Mouse (Mus musculus) cerebellum, adult 2 months (tissue): ENCODE results near the gene Samhd1. TPM values are rescaled to one million over a fixed set of nuclear protein-coding genes. Genes with fewer than 3 reads are reported as not detected.

Experiments
- DNase-seq, 2 experiments: peaks; one replicate each; pipeline ENCODE4 v3.0.0; 2021
- H3K27ac ChIP-seq: fragments of 200-500 bp; 2 replicates; pipeline ENCODE4 v1.5.1; 2012; ENCODE audit warnings: low read length, control low read depth, inconsistent platforms; ENCODE audit not compliant: insufficient read depth
- H3K27me3 ChIP-seq: fragments of 200-500 bp; 2 replicates; pipeline ENCODE4 v1.6.1; 2012; ENCODE audit warnings: inconsistent platforms, mild to moderate bottlenecking, low read length, moderate library complexity; ENCODE audit not compliant: control insufficient read depth, insufficient read depth
- H3K4me1 ChIP-seq: fragments of 200-500 bp; 2 replicates; pipeline ENCODE4 v1.6.1; 2011; ENCODE audit warnings: low read length; ENCODE audit not compliant: control insufficient read depth, insufficient read depth
- H3K4me3 ChIP-seq: fragments of 200-500 bp; replicated peaks from 2 replicates; pipeline ENCODE3; 2011; ENCODE audit warnings: mild to moderate bottlenecking, low read depth, low read length, control low read depth; ENCODE audit not compliant: insufficient read depth
- CTCF ChIP-seq: fragments of 200-500 bp; IDR thresholded peaks from 2 replicates; pipeline ENCODE4 v1.5.1; 2011; ENCODE audit warnings: low read depth, mild to moderate bottlenecking, control low read depth, low read length, moderate library complexity, borderline replicate concordance; ENCODE audit not compliant: insufficient read depth
- POLR2A ChIP-seq: fragments of 200-500 bp; IDR thresholded peaks from 2 replicates; pipeline ENCODE4 v1.6.1; 2011; ENCODE audit warnings: low read length, control low read depth, borderline replicate concordance; ENCODE audit not compliant: insufficient read depth
- WGBS: fragments of 180-500 bp; shearing (Covaris S2); methylation state at CpG from one replicate; pipeline ENCODE4 v1.1.7; 2018; 5-methylcytosine and 5-hydroxymethylcytosine counted together
- polyA plus RNA-seq: library from polyadenylated mRNA; depleted of rRNA; stranded (reverse); fragments of >200 nt; gene quantifications from 2 replicates; pipeline ENCODE4 v1.2.3, GENCODE M21; 2012; rRNA removed

The Samhd1 gene
- 22.4 and 22.6 TPM in 2 replicates for polyA plus RNA-seq

- 1% methylated on average over 32 of the region's 32 CpGs for WGBS
- no peak within 1 kb of the TSS for H3K27ac ChIP-seq
- peak; percentile 93 to 95 for DNase-seq
- H3K27me3 ChIP-seq, result no peaks in the 10 kb centered on the region
- H3K4me3 ChIP-seq, result peak within 1 kb of the TSS; percentile 86
- TF ChIP-seq CTCF (no peak), POLR2A (peak; percentile 46; the same call in 1 of the 2 replicates)
- no peaks in the 10 kb centered on the region for H3K4me1 ChIP-seq
Observed at GRCm38 (mm10) chr2:157135014-157135413, at the start of gene Samhd1. Samhd1 (minus strand) TSS chr2:157135265.

DNA sequence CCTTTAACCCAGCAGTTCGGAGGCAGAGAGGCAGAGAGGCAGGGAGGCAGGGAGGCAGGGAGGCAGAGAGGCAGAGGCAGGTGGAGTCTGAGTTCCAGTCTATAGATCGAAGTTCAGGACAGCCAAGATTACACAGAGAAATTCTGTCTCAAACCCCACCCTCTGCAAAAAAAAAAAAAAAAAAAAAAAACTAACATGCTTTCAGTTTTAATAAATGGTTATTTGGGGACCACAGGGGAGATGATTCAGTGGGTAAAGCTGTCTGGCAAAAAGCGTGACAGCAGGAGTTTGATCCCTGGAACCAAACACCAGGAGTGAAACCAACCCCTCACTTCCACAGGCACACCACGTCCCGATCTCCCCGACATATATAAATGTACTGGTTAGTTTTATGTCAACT lies 43.1 kb upstream of the Samhd1 start:
- no peak for TF ChIP-seq CTCF
- no peak for TF ChIP-seq POLR2A
- no peak overlapping the region for H3K27ac ChIP-seq
- no peak overlapping the region for H3K4me3 ChIP-seq
- no peaks in the 10 kb centered on the region for H3K4me1 ChIP-seq
- WGBS, result 77% methylated on average over 6 of the region's 6 CpGs
- no peak for DNase-seq
- no peaks in the 10 kb centered on the region for H3K27me3 ChIP-seq

DNA sequence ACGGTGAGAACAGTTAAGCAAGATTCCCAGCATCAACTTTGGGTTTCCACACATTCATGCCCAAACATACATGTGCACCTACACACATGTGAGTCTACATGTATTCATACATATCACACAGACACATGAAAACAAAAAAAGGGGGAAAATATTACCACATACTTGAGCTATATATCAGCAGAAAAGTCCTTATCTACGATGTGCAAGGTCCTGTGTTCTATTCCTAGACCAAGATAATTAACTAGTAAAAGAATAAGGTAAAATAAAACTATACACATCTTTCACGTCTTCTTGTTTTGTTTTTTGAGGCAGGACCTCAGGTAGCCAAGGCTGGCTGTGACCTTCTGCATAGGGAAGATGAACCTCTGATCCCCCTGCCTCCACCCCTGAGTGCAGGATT lies 41.2 kb upstream of the Samhd1 start:
- no peaks in the 10 kb centered on the region for H3K27me3 ChIP-seq
- TF ChIP-seq POLR2A, result no peak
- no peak for TF ChIP-seq CTCF
- H3K4me1 ChIP-seq, result no peaks in the 10 kb centered on the region
- WGBS, result 93% methylated on average over 3 of the region's 3 CpGs
- no peak overlapping the region for H3K27ac ChIP-seq
- DNase-seq, result no peak
- no peak overlapping the region for H3K4me3 ChIP-seq

DNA sequence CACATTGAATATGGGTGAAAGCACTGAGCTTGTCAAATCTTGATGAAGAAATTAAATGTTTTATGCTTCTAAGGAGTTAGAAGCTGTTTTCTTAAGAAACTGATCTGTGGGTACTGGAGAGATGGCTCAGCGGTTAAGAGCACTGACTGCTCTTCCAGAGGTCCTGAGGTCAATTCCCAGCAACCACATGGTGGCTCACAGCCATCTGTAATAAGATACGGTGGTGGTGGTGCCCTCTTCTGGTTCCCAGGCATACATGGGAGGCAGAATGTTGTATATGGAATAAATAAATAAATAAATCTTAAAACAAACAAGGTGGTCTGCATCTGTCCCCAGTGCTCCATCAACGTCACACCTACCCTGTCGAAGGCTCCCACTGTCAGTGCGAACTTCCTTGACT lies 39.4 kb upstream of the Samhd1 start:
- 67% methylated on average over 5 of the region's 5 CpGs for WGBS
- no peak overlapping the region for H3K27ac ChIP-seq
- no peak overlapping the region for H3K4me3 ChIP-seq
- no peak for TF ChIP-seq CTCF
- TF ChIP-seq POLR2A, result no peak
- no peaks in the 10 kb centered on the region for H3K27me3 ChIP-seq
- no peak for DNase-seq
- no peaks in the 10 kb centered on the region for H3K4me1 ChIP-seq

DNA sequence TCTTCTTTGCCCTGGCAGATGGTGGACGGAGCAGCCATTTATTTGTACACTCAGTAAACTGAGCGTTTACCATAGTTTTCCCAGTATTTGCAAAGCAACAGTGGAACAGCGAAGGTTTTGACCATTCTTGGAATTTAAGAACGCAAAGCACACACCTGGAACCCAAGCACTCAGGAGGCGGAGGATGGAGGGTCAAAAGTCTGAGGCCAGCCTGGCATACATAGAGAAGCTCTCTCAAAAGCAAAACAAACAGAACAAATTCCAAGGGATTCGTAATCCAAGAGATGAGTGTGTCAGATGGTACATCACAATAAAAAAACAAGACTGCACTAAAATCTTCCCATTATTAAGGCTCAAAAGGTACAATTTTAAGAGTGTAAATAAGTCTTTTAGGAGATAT lies 38.5 kb upstream of the Samhd1 start:
- WGBS, result 96% methylated on average over 6 of the region's 6 CpGs
- no peaks in the 10 kb centered on the region for H3K4me1 ChIP-seq
- TF ChIP-seq CTCF, result no peak
- TF ChIP-seq POLR2A, result no peak
- DNase-seq, result no peak
- H3K4me3 ChIP-seq, result no peak overlapping the region
- H3K27ac ChIP-seq, result no peak overlapping the region
- no peaks in the 10 kb centered on the region for H3K27me3 ChIP-seq

DNA sequence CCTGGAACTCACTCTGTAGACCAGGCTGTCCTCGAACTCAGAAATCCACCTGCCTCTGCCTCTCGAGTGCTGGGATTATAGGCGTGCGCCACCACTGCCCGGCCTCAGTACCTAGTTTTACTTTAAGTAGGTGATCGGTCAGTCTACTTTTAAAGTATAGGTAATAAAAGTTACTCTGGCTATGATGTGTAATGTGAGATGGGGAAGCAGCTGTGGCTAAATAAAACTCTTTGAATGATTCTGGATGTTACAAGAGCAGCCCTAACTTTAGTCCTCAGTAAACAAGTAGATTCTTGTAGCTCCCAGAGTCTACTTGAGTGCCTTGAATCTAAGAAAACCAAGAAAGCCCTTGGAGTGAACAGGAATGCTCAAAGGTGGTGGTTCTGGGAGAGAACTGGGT lies 37.9 kb upstream of the Samhd1 start:
- TF ChIP-seq CTCF (no peak), POLR2A (no peak)
- 96% methylated on average over 6 of the region's 6 CpGs for WGBS
- no peak for DNase-seq
- no peak overlapping the region for H3K4me3 ChIP-seq
- no peaks in the 10 kb centered on the region for H3K27me3 ChIP-seq
- no peaks in the 10 kb centered on the region for H3K4me1 ChIP-seq
- H3K27ac ChIP-seq, result no peak overlapping the region

- Histone ChIP-seq H3K27me3 (no peaks in the 10 kb centered on the region), H3K27ac (no peak overlapping the region), H3K4me3 (no peak overlapping the region), H3K4me1 (no peaks in the 10 kb centered on the region)
- DNase-seq, result no peak
- WGBS, result 33% methylated on average over 6 of the region's 6 CpGs
- TF ChIP-seq POLR2A, result no peak
- TF ChIP-seq CTCF, result no peak
Observed at GRCm38 (mm10) chr2:157170626-157171025, 35.6 kb upstream of the Samhd1 start.

GRCm38 (mm10) chr2:157170166-157170565 lies 35.1 kb upstream of the Samhd1 start:
- 28% methylated on average over 5 of the region's 5 CpGs for WGBS
- Histone ChIP-seq H3K4me1 (no peaks in the 10 kb centered on the region), H3K27me3 (no peaks in the 10 kb centered on the region), H3K4me3 (no peak overlapping the region), H3K27ac (no peak overlapping the region)
- TF ChIP-seq CTCF (no peak), POLR2A (no peak)
- DNase-seq, result no peak
